Mouse (Mus musculus) mature B cell (primary cell): Measurements from ENCODE around the gene Srrd.

Source experiments
- in situ Hi-C: fragments of 300-500 bp; cut with MboI; formaldehyde crosslinking; loops from 2 replicates; pipeline ENCODE4 v1.14.3; 2019

Gene Srrd

GRCm38 (mm10) chr5:112289236-112289635, 53.6 kb downstream of the Srrd start:
- in situ Hi-C loops, result no loop called here

GRCm38 (mm10) chr5:112288193-112289141, 54.4 kb downstream of the Srrd start:
- in situ Hi-C loops, result no loop called here

GRCm38 (mm10) chr5:112287652-112288051, 55.2 kb downstream of the Srrd start:
- in situ Hi-C loops, result no loop called here
